Comparison of ENCODE assay signal across 13 mouse cellular contexts in the genomic region with DNA sequence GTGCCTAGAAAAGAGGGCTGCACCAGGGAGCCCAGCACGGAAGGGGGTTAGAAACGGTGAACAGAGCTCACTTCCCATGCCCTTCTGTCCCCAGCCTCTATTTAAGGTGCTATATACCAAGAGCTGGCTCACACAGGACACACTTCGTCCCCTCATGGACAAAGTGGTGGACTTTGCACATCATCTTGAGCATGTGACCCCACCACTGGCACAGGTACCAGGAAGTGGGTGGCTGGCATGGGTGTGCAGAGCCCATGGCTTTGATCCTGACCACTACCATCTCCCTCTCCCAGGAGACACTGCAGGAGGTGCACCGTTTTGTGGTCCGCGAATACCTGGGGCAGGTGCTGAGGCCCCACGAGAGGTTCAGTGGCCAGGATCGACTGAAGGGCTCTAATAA. TPM values are rescaled to one million over a fixed set of nuclear protein-coding genes. Genes with fewer than 3 reads are reported as not detected.
DNase-seq lines count a peak whose midpoint lies in the region; ATAC-seq lines count a peak whose summit lies in the region.
"Had no signal": no experiment of that assay in that cellular context is flagged by ENCODE, and none has a peak within 500 bp of the region (broad histone marks: within the 10 kb centered on the region; RNA-seq: fewer than 3 reads in every experiment).

No protein-coding gene starts in this region.

- no peak for ATAC-seq in heart, embryonic 12.5 days (ENCODE audit: insufficient number of reproducible peaks, low FRiP score)
- ATAC-seq in neural tube, embryonic 12.5 days (ENCODE audit: low FRiP score, low read depth), result no peak

- no peak overlapping the region for H3K9ac ChIP-seq in heart, embryonic 12.5 days
- no peak overlapping the region for H3K9ac ChIP-seq in neural tube, embryonic 12.5 days

- H3K9me3 ChIP-seq in heart, embryonic 12.5 days (replicated peaks), result no peaks in the 10 kb centered on the region
- no peaks in the 10 kb centered on the region for H3K9me3 ChIP-seq in neural tube, embryonic 12.5 days

- no peak for DNase-seq in heart, adult 8-10 months (ENCODE audit: low spot score)
- no peak for DNase-seq in neural tube, embryonic 10.5 days (ENCODE audit: extremely low spot score, low spot score)
- peak; percentile 51 for DNase-seq in kidney, postnatal 14 days
- no peak for DNase-seq in frontal cortex, postnatal 14 days (ENCODE audit: low spot score in 2 of 2)
- DNase-seq in thymus, postnatal 36 days, result no peak
- DNase-seq in left cerebral cortex, adult 18-20 months (ENCODE audit: low spot score in 2 of 2), result no peak
- DNase-seq: layer of hippocampus, adult 9-11 months; thymus, postnatal 4 days had no signal

- peak overlapping the region; percentile 64; the same call in 1 of the 2 replicates for H3K27ac ChIP-seq in heart, embryonic 12.5 days (ENCODE audit: poor library complexity, severe bottlenecking)
- no peak overlapping the region for H3K27ac ChIP-seq in neural tube, embryonic 12.5 days

- 20% methylated on average over 8 of the region's 8 CpGs for whole genome bisulfite sequencing in heart, embryonic 12.5 days
- WGBS in neural tube, embryonic 12.5 days, result 13% methylated on average over 8 of the region's 8 CpGs

- peak overlapping the region; percentile 90 for H3K4me2 ChIP-seq in heart, embryonic 12.5 days
- H3K4me2 ChIP-seq in neural tube, embryonic 12.5 days (replicated peaks), result peak overlapping the region; percentile 64; the same call in 1 of the 2 replicates

- H3K4me3 ChIP-seq in heart, embryonic 12.5 days, result no peak overlapping the region
- no peak overlapping the region for H3K4me3 ChIP-seq in neural tube, embryonic 12.5 days

- no peaks in the 10 kb centered on the region for H3K36me3 ChIP-seq in heart, embryonic 12.5 days
- H3K36me3 ChIP-seq in neural tube, embryonic 12.5 days, result no peaks in the 10 kb centered on the region

- peaks cover 70% of the 10 kb centered on the region for H3K4me1 ChIP-seq in heart, embryonic 12.5 days (replicated peaks)
- peaks cover 22% of the 10 kb centered on the region for H3K4me1 ChIP-seq in neural tube, embryonic 12.5 days

- peaks cover 84% of the 10 kb centered on the region for H3K27me3 ChIP-seq in heart, embryonic 12.5 days (replicated peaks)
- H3K27me3 ChIP-seq in neural tube, embryonic 12.5 days (replicated peaks), result peaks cover 96% of the 10 kb centered on the region

RNA-seq across cellular contexts. Expression of a gene that starts 11.5 kb away (rescaled TPM):
- polyA plus RNA-seq in heart, embryonic 12.5 days (2016; fragmentation: Nextera tagmentation; extraction: Ambion mirVana), result 8.5 and 10.1 TPM in 2 replicates
- total RNA-seq in heart, adult 8-10 months (2022), result 1 to 10 TPM; 2.1 to 3.6 (median 3.0) TPM
- polyA plus RNA-seq in neural tube, embryonic 12.5 days (2016; fragmentation: Nextera tagmentation; extraction: Ambion mirVana), result 3.0 and 3.3 TPM in 2 replicates
- total RNA-seq in left cerebral cortex, adult 18-20 months (2021), result 1 to 10 TPM; 2.2 to 2.7 TPM

RNA-seq across cellular contexts. Expression of a gene that starts 13.9 kb away (rescaled TPM):
- polyA plus RNA-seq in heart, embryonic 12.5 days (2016; fragmentation: Nextera tagmentation; extraction: Ambion mirVana), result 7.4 and 12.0 TPM in 2 replicates
- 10 to 100 TPM; 25.2 to 49.3 (median 41.6) TPM for total RNA-seq in heart, adult 8-10 months (2022)
- 1.9 and 3.3 TPM in 2 replicates for polyA plus RNA-seq in neural tube, embryonic 12.5 days (2016; fragmentation: Nextera tagmentation; extraction: Ambion mirVana)
- total RNA-seq in left cerebral cortex, adult 18-20 months (2021), result 1 to 10 TPM in 1 of 2 experiments, under 1 TPM in 1; 0.51 to 1.0 TPM
- polyA plus RNA-seq: neural tube, embryonic 14.5 days had no signal

RNA-seq across cellular contexts. Expression of a gene that starts 21.8 kb away (rescaled TPM):
- 0.31 TPM in 1 of 2 replicates, not detected in the other for polyA plus RNA-seq in heart, embryonic 12.5 days (2016; fragmentation: Nextera tagmentation; extraction: Ambion mirVana)
- not detected for total RNA-seq in heart, adult 8-10 months (2022)
- polyA plus RNA-seq in neural tube, embryonic 12.5 days (2016; fragmentation: Nextera tagmentation; extraction: Ambion mirVana), result 0.42 and 0.51 TPM in 2 replicates
- total RNA-seq in left cerebral cortex, adult 18-20 months (2021), result 1 to 10 TPM; 2.2 to 3.7 TPM
- total RNA-seq: CH12.LX; granulocyte monocyte progenitor cell, adult 5-6 weeks had no signal

RNA-seq across cellular contexts. Expression of a gene that starts 50.8 kb away (rescaled TPM):
- polyA plus RNA-seq in heart, embryonic 12.5 days (2016; fragmentation: Nextera tagmentation; extraction: Ambion mirVana), result 33.5 and 38.2 TPM in 2 replicates
- total RNA-seq in heart, adult 8-10 months (2022), result 10 to 100 TPM; 45.5 to 59.7 (median 53.9) TPM
- polyA plus RNA-seq in neural tube, embryonic 12.5 days (2016; fragmentation: Nextera tagmentation; extraction: Ambion mirVana), result 41.7 and 44.9 TPM in 2 replicates
- 100 to 1,000 TPM; 130 to 138 TPM for total RNA-seq in left cerebral cortex, adult 18-20 months (2021)

RNA-seq across cellular contexts. Expression of a gene that starts 57.3 kb away (rescaled TPM):
- polyA plus RNA-seq in heart, embryonic 12.5 days (2016; fragmentation: Nextera tagmentation; extraction: Ambion mirVana), result 2.1 and 2.4 TPM in 2 replicates
- under 1 TPM in 2 of 4 experiments, not detected in 2; 0.22 to 0.35 TPM for total RNA-seq in heart, adult 8-10 months (2022)
- 2.5 and 4.1 TPM in 2 replicates for polyA plus RNA-seq in neural tube, embryonic 12.5 days (2016; fragmentation: Nextera tagmentation; extraction: Ambion mirVana)
- 1 to 10 TPM; 3.4 to 5.0 TPM for total RNA-seq in left cerebral cortex, adult 18-20 months (2021)
- total RNA-seq: CH12.LX; granulocyte monocyte progenitor cell, adult 5-6 weeks had no signal

Comparison
In these comparisons a context has a peak if more than half of its experiments do, and no peak if none do; other contexts are left out.
1. RNA of a gene that starts 13.9 kb away (total RNA-seq): 25.2 to 49.3 TPM in heart, adult 8-10 months; 0.51 to 1.0 TPM in left cerebral cortex, adult 18-20 months; every median in the first group is over 10 times any median in the second.